Mouse (Mus musculus) embryonic facial prominence, embryonic 14.5 days (tissue): ENCODE measurements around the gene Ppp1cc. TPM values are rescaled to one million over a fixed set of nuclear protein-coding genes. Genes with fewer than 3 reads are reported as not detected.
"Not testable (repeated sequence)": the region's sequence is repeated elsewhere in the genome, so short reads cannot be mapped to it uniquely, and the experiment has no call there.

ENCODE experiments used
- ATAC-seq: fragments of 200-750 bp; cut with Nextera tagmentation; 2 replicates; pipeline ENCODE4 v1.8.0; 2017; ENCODE audit warnings: low read depth, moderate number of reproducible peaks, moderate TSS enrichment
- DNase-seq: peaks from one replicate; pipeline ENCODE4 v3.0.0-alpha.2; 2015; ENCODE audit warnings: low spot score
- H3K27ac ChIP-seq: fragments of 300-500 bp; sonication (generic); replicated peaks from 2 replicates; pipeline ENCODE4 v1.5.1; 2014; ENCODE audit warnings: low read depth, mild to moderate bottlenecking, low read length, moderate library complexity
- H3K27me3 ChIP-seq: fragments of 300-500 bp; sonication (generic); replicated peaks from 2 replicates; pipeline ENCODE4 v1.6.1; 2014; ENCODE audit warnings: low read length; ENCODE audit not compliant: control insufficient read depth, insufficient read depth
- H3K36me3 ChIP-seq: fragments of 300-500 bp; sonication (generic); 2 replicates; pipeline ENCODE4 v1.6.1; 2014; ENCODE audit warnings: low read length, mixed read lengths; ENCODE audit not compliant: control insufficient read depth, insufficient read depth
- H3K4me1 ChIP-seq: fragments of 300-500 bp; sonication (generic); 2 replicates; pipeline ENCODE4 v1.6.1; 2014; ENCODE audit warnings: antibody characterized with exemption, low read length; ENCODE audit not compliant: control insufficient read depth, insufficient read depth
- H3K4me2 ChIP-seq: fragments of 300-500 bp; sonication (generic); 2 replicates; pipeline ENCODE4 v1.6.1; 2014; ENCODE audit warnings: low read depth, mild to moderate bottlenecking, low read length, moderate library complexity, mixed read lengths
- H3K4me3 ChIP-seq: fragments of 300-500 bp; sonication (generic); 2 replicates; pipeline ENCODE4 v1.5.1; 2014; ENCODE audit warnings: low read depth, mild to moderate bottlenecking, low read length
- H3K9ac ChIP-seq: fragments of 300-500 bp; sonication (generic); 2 replicates; pipeline ENCODE4 v1.6.1; 2014; ENCODE audit warnings: low read depth, mild to moderate bottlenecking, low read length, moderate library complexity, mixed read lengths
- H3K9me3 ChIP-seq: fragments of 300-500 bp; sonication (generic); 2 replicates; pipeline ENCODE4 v1.6.1; 2016; ENCODE audit warnings: low read length; ENCODE audit not compliant: control insufficient read depth
- WGBS: fragments of 180-500 bp; shearing (Covaris S2); extraction: QIAGEN DNeasy Blood & Tissue Kit; methylation state at CpG from one replicate; pipeline ENCODE4 v1.1.7; 2014; 5-methylcytosine and 5-hydroxymethylcytosine counted together
- polyA plus RNA-seq: library from polyadenylated mRNA; unstranded; fragments of >200 nt; fragmentation: Nextera tagmentation; extraction: Ambion mirVana; gene quantifications from 2 replicates; pipeline ENCODE4 v1.2.1, GENCODE M21; 2014

Gene Ppp1cc
- polyA plus RNA-seq, 1 experiment from 2014 or later, result 231 TPM

DNA sequence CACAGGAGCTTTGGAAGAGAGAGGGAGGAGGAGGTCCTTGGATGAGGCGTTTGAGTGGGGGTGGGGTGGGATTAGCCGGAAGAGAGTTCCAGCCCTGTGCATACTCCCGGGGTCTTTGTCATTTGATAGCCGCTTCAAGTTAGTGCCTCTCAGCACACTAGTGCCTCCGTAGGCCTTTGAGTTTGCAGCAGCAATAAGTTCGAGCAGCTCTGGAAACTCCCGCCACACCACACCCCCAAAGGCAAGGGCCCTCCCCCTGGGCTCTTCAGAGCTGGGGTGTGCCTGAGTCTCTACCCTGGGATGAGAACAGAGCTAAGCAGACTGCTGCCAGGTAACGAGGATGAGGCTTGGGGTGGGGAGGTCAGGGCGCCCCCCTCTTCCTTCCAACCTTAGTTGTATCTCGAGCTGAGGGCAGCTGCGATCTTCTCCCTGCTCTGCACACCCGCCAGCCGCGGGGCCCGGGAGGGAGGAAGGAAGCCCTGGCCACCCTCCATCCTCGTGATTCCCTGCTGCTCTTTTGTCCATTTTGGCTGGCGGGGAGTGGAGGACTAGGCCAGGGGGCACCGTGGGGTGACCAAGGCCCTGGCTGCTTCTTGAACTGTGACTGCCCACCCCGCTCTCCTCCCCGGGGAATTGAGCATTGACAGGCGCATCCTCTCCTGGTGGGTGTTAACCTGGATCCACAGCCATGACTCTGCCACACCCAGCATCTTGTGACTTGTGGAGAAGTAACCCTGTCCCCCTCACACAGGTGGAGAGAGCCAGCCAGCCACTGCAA is 51.7 kb downstream of the Ppp1cc start:
- no peaks in the 10 kb centered on the region for H3K36me3 ChIP-seq
- peak overlapping the region; percentile 46; the same call in 1 of the 2 replicates for H3K27ac ChIP-seq
- peak; percentile 91 for ATAC-seq
- peak overlapping the region; percentile 41 for H3K4me3 ChIP-seq
- no peaks in the 10 kb centered on the region for H3K27me3 ChIP-seq
- no peaks in the 10 kb centered on the region for H3K9me3 ChIP-seq
- peak overlapping the region; percentile 58 for H3K4me2 ChIP-seq
- H3K9ac ChIP-seq, result peak overlapping the region; percentile 63
- peaks cover 8% of the 10 kb centered on the region for H3K4me1 ChIP-seq
- WGBS, result 2% methylated on average over 19 of the region's 21 CpGs
- peak; percentile 92 for DNase-seq

GRCm38 (mm10) chr5:122210890-122211289 is 52.8 kb downstream of the Ppp1cc start:
- Histone ChIP-seq H3K9ac (no peak overlapping the region), H3K4me2 (no peak overlapping the region), H3K4me1 (peaks cover 8% of the 10 kb centered on the region), H3K27me3 (no peaks in the 10 kb centered on the region), H3K4me3 (no peak overlapping the region), H3K36me3 (no peaks in the 10 kb centered on the region), H3K9me3 (no peaks in the 10 kb centered on the region), H3K27ac (no peak overlapping the region)
- no peak for DNase-seq
- ATAC-seq, result no peak
- WGBS, result 89% methylated on average over 7 of the region's 8 CpGs

- H3K27ac ChIP-seq, result no peak overlapping the region
- H3K4me3 ChIP-seq, result no peak overlapping the region
- DNase-seq (no peak), ATAC-seq (no peak)
- no peak overlapping the region for H3K9ac ChIP-seq
- no peak overlapping the region for H3K4me2 ChIP-seq
- peaks cover 8% of the 10 kb centered on the region for H3K4me1 ChIP-seq
- H3K9me3 ChIP-seq, result no peaks in the 10 kb centered on the region
- H3K27me3 ChIP-seq, result no peaks in the 10 kb centered on the region
- no peaks in the 10 kb centered on the region for H3K36me3 ChIP-seq
- WGBS, result 94% methylated on average over 8 of the region's 8 CpGs
Observed at GRCm38 (mm10) chr5:122212125-122212524, 54.0 kb downstream of the Ppp1cc start.

- not testable (repeated sequence) for H3K36me3 ChIP-seq, H3K4me3 ChIP-seq, H3K4me2 ChIP-seq, H3K9me3 ChIP-seq, H3K4me1 ChIP-seq, ATAC-seq, H3K27me3 ChIP-seq, H3K27ac ChIP-seq, H3K9ac ChIP-seq, DNase-seq
- WGBS, result 97% methylated on average over 1 of the region's 1 CpGs
Observed at GRCm38 (mm10) chr5:122212820-122213219, 54.7 kb downstream of the Ppp1cc start.

DNA sequence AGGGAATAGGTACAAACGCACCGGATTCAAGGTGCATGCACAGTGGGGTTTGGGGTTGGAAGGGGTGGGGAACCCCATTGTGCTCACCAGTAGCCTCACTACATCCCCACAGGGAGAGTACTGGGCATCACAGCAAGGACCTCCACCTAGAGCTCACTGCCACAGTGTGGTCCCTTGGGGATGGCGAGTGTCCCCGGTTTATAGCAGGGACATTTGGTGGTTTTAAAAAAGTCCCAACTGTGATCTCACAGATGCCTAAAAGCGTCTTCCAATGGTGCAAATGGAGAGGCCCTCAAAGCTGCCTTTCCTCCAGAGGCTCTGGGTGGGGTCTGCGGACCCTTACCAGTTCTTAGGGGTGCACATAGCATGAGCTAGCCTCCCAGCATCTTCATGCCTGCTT is 55.8 kb downstream of the Ppp1cc start:
- Histone ChIP-seq H3K27ac (no peak overlapping the region), H3K4me3 (no peak overlapping the region), H3K4me1 (peaks cover 5% of the 10 kb centered on the region), H3K4me2 (no peak overlapping the region), H3K27me3 (no peaks in the 10 kb centered on the region), H3K9me3 (no peaks in the 10 kb centered on the region), H3K9ac (no peak overlapping the region), H3K36me3 (no peaks in the 10 kb centered on the region)
- no peak for ATAC-seq
- WGBS, result 83% methylated on average over 6 of the region's 6 CpGs
- no peak for DNase-seq

DNA sequence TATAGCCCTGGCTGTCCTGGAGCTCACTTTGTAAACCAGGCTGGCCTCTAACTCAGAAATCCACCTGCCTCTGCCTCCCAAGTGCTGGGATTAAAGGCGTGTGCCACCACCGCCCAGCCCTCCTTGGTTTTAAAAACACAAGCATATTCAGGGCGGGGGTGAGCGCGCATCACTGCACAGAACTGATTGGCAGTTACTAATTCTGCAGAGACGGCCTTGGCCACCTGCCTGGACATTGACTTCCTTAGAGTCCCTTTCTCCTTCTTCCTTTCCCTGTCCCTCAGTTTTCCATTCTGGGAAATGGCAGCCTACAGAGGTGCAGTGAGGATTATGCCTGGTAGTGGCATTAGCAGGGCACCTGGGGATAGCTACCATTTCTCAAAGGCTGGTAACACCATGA is 59.6 kb downstream of the Ppp1cc start:
- peaks cover 7% of the 10 kb centered on the region; the same call in 1 of the 2 replicates for H3K4me1 ChIP-seq
- no peak for ATAC-seq
- H3K27me3 ChIP-seq, result no peaks in the 10 kb centered on the region
- no peak overlapping the region for H3K27ac ChIP-seq
- H3K4me2 ChIP-seq, result no peak overlapping the region
- H3K4me3 ChIP-seq, result no peak overlapping the region
- no peaks in the 10 kb centered on the region for H3K36me3 ChIP-seq
- 91% methylated on average over 6 of the region's 6 CpGs for WGBS
- no peak for DNase-seq
- H3K9ac ChIP-seq, result no peak overlapping the region
- no peaks in the 10 kb centered on the region for H3K9me3 ChIP-seq

- WGBS, result 77% methylated on average over 12 of the region's 12 CpGs
- no peak overlapping the region for H3K9ac ChIP-seq
Observed at GRCm38 (mm10) chr5:122218109-122218905, 60.2 kb downstream of the Ppp1cc start.

DNA sequence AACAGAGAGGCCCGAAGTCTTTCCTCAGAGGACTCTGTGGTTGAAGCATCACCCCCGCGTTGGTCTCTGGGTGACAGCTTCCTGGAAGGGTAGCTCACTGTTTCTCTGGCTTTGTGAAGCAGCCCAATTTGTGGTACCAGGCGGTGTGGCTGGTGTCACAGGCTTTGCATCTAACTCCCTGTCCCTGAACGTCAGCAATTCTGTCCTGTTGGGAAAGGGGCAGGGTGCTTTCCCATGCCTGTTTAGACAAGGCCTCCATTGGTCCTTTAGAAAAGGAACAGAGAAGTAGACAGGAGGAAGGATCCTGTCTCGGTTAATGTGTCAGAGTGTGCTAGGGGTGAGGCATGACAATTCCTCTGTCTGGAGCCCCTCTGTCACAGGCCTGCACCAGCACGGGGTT is 60.9 kb downstream of the Ppp1cc start:
- Histone ChIP-seq H3K4me3 (no peak overlapping the region), H3K4me2 (no peak overlapping the region), H3K9me3 (no peaks in the 10 kb centered on the region), H3K9ac (no peak overlapping the region), H3K4me1 (peaks cover 7% of the 10 kb centered on the region; the same call in 1 of the 2 replicates), H3K27ac (no peak overlapping the region), H3K36me3 (no peaks in the 10 kb centered on the region), H3K27me3 (no peaks in the 10 kb centered on the region)
- WGBS, result 86% methylated on average over 7 of the region's 7 CpGs
- ATAC-seq, result no peak
- no peak for DNase-seq

More at GRCm38 (mm10) chr5:122218109-122218905, 60.2 kb downstream of the Ppp1cc start:
- Histone ChIP-seq H3K4me2 (no peak overlapping the region), H3K4me1 (peaks cover 7% of the 10 kb centered on the region; the same call in 1 of the 2 replicates), H3K36me3 (no peaks in the 10 kb centered on the region), H3K27me3 (no peaks in the 10 kb centered on the region), H3K4me3 (no peak overlapping the region), H3K27ac (no peak overlapping the region), H3K9me3 (no peaks in the 10 kb centered on the region)
- no peak for DNase-seq
- no peak for ATAC-seq
